Mouse (Mus musculus): Measurements from ENCODE around the gene Doc2a. TPM values are rescaled to one million over a fixed set of nuclear protein-coding genes. Genes with fewer than 3 reads are reported as not detected.
"Not testable (repeated sequence)": the region's sequence is repeated elsewhere in the genome, so short reads cannot be mapped to it uniquely, and the experiment has no call there.

Doc2a gene
- polyA plus RNA-seq, 1 experiment from 2014 or later: 0.10 TPM

DNA sequence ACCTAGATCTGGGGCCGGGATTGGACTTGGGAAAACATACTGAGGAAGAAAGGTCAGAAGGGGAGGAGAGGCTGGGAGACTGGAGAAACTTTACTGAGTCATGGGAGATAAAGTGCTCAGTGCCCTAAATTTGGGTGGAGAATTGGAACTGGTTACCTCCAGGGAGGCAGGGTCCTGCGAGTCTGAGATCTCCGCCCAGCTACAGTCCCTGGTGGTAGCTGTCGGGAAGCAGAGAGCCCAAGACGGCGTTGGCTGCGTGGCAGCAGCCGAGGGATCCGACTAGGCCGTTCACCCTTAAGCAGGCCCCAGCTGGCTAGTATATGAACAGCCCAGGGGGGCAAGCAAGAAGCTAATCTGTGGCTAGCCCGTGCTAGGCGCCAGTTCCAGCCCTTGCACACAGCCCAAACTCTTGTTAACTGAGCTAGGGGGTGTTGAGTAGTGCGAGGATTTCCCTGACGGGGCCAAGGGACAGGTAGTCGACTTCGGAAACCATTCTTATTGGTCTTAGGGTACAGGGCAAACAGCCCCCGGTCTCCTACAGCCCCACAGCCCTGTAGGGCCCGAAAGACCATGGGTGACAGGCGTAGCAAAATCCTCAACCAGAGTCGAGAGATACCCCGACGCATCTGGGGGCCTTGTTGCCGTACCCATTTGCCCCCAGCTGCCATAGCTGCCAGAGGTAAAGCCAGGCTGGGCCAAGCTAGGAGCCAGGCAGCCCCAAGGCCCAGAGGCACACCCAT lies 22.7 kb downstream of the Doc2a start:
- 97% methylated on average over 19 of the region's 23 CpGs for WGBS (ENCODE audit: missing documents)
- H3K79me2 ChIP-seq (ENCODE audit: inconsistent target): no peaks in the 10 kb centered on the region; the same call in 1 of the 2 replicates
- peaks cover 83% of the 10 kb centered on the region for H3K36me3 ChIP-seq (ENCODE audit: inconsistent target)
- H3K4me3 ChIP-seq (ENCODE audit: inconsistent target): no peak overlapping the region
- no peak overlapping the region for H3K27ac ChIP-seq

DNA sequence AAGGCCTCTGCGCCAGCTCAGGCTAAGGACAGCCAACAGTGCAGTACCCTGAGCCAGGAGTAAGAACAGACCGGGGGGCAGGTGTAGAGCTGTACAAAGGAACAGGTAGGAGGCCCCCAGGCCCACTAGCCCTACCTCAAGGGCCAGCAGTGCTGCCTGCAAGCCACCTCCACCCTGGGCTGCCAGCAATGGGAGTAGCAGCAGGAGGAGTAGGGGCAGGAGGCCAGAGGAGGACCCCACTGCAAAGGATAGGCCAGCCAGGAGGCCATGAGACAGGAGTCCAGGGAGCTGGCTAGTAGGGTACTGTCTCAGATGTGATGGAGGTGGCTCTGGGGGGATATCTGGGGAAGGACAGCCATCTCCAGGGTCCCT lies 23.3 kb downstream of the Doc2a start:
- Histone ChIP-seq H3K27ac (no peak overlapping the region), H3K36me3 (ENCODE audit: inconsistent target) (peaks cover 88% of the 10 kb centered on the region), H3K4me3 (ENCODE audit: inconsistent target) (no peak overlapping the region), H3K79me2 (ENCODE audit: inconsistent target) (no peaks in the 10 kb centered on the region; the same call in 1 of the 2 replicates)
- WGBS (ENCODE audit: missing documents): 82% methylated on average over 1 of the region's 2 CpGs

DNA sequence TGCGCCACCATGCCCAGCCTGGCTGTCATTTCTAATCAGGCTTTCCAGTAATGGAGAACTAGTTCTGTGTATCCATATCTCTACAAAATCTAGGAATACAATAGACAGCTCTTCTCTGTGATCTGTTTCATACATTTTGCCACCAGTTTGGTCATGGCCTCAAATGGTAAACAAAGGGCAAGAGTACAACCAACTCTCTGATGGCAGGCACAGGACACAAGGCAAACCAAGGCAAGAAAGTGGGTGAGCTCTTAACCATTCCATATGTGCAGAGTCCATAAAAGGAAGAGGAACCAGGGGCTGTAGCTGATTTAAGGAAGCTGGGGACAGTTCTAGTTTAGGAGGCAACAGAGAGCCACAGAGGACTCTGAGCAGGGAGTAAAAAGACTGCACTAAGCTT lies 30.0 kb downstream of the Doc2a start:
- WGBS (ENCODE audit: missing documents): 100% methylated on average over 1 of the region's 1 CpGs
- Histone ChIP-seq H3K27ac (no peak overlapping the region), H3K36me3 (ENCODE audit: inconsistent target) (peaks cover 70% of the 10 kb centered on the region), H3K4me3 (ENCODE audit: inconsistent target) (no peak overlapping the region), H3K79me2 (ENCODE audit: inconsistent target) (peaks cover 29% of the 10 kb centered on the region)

DNA sequence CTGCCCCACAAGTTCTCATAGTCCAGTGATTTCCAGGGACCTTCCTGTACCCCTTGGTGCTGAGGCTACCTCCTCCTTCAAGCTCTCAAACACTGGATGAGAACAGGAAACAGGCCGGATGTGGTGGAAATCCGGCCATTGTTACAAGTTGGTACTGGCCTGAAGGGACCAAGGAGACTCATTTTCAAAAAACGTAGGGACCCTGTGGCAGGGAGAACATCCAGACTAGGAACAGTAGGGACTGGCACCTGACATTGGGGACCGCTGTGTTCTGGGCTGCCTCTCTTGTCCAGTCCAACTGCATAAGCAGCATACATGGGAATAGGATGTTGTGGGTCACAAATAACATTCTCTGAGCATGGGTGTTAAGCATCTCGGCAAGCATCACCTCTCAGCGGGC lies 33.8 kb downstream of the Doc2a start:
- Histone ChIP-seq H3K27ac (no peak overlapping the region), H3K36me3 (ENCODE audit: inconsistent target) (peaks cover 39% of the 10 kb centered on the region)

DNA sequence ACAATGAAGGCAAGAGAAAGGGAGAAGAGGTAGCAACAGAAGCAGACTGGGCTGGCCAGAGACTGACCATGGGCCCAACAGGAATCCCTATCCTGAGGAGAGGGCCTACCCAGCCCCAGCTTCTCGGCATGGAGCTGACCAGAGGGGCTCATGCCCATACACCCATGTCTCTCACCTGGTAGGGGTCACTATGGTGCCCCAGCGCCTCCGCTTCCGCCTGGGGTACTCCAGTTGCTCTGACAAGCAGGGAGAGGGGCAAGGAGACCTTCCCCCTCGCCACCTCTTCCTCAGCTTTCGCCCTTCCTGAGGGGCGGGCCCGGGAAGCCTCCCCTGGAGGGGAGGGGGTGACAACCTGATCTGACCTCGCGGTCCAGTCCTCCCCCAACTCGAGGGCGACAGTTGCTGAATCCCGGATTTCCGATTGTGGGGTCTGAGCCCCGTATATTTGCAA lies 36.5 kb downstream of the Doc2a start:
- peak overlapping the region; percentile 77 for H3K27ac ChIP-seq
- WGBS (ENCODE audit: missing documents): 0% methylated on average over 15 of the region's 15 CpGs
- peaks cover 46% of the 10 kb centered on the region for H3K36me3 ChIP-seq (ENCODE audit: inconsistent target)
- H3K79me2 ChIP-seq (ENCODE audit: inconsistent target): peaks cover 52% of the 10 kb centered on the region
- peak overlapping the region; percentile 92 for H3K4me3 ChIP-seq (ENCODE audit: inconsistent target)

More for the DNA sequence above, 33.8 kb downstream of the Doc2a start:
- Histone ChIP-seq H3K79me2 (ENCODE audit: inconsistent target) (peaks cover 52% of the 10 kb centered on the region), H3K4me3 (ENCODE audit: inconsistent target) (no peak overlapping the region)
- 21% methylated on average over 6 of the region's 6 CpGs for WGBS (ENCODE audit: missing documents)

DNA sequence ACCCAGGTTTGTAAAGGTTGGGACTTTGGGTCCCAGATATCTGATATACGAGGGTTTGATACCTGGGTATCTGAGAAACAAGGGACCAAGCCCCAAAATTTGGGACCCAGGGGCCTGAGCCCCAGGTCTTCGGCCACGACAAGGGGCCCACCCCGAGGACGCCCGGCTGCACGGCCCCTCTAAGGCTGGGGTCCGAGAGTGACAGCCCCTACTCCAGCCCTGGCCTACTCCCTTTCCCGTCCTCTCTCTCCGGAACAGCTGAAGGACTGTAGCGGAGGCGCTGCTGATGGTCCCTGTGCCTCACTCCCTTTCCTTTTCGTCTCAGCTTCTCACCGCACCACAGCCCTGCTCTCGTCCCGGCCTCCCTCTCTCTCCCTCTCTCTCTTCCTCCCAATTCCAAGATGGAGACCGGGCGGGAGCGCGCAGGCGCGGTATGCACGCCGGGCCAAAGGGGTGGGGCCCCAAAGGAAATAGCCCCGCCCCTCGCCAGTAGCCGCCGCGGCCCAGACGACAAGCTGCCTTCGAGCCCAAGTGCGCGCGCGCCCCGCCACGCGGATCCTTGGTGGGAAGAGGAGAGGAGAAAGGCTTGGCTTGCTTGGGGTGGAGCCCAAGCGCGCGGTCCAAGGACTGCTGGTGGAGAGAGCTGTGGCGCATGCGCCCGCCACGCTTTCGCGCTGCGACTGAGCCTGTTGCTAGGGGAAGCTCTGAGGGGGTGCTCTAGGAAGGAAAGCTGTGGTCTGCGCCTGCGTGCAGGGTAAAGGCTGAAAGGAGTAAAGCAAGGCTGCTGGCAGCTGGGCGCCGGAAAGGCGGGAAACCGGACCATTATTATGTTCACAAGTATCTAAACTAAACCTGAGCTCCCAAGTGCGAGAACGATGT lies 37.3 kb downstream of the Doc2a start, which contains the start of gene Taok2:
Taok2 (minus strand) TSS at position 418 of the 879 bp plus-strand sequence.
- H3K27ac ChIP-seq: peak within 1 kb of the TSS; percentile 77
- WGBS (ENCODE audit: missing documents): under 1% methylated on average over 56 of the region's 56 CpGs

DNA sequence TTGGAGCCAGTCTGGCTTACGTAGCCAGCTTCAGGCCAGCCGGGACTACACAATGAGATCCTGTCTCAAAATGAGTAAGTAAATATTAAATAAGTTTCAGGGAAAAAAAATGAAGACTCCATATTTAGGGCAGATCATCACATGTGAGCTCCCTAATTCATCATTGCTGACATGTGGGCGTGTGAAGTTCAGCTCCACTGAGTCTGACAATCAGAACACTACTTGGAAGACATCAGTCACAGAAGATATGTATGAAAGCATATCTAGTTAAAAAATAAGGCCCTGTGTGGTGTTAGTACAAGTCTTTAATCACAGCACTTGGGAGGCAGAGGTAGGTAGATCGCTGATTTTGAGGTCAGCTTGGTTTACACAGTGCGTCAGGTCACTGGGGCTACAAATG lies 40.1 kb downstream of the Doc2a start:
- no peak overlapping the region for H3K4me3 ChIP-seq (ENCODE audit: inconsistent target)
- peaks cover 30% of the 10 kb centered on the region for H3K79me2 ChIP-seq (ENCODE audit: inconsistent target)
- WGBS (ENCODE audit: missing documents): 92% methylated on average over 5 of the region's 5 CpGs
- H3K27ac ChIP-seq: no peak overlapping the region
- peaks cover 56% of the 10 kb centered on the region for H3K36me3 ChIP-seq (ENCODE audit: inconsistent target)

More for the DNA sequence above, 37.3 kb downstream of the Doc2a start, which contains the start of gene Taok2:
- peaks cover 49% of the 10 kb centered on the region for H3K79me2 ChIP-seq (ENCODE audit: inconsistent target)
- H3K4me3 ChIP-seq (ENCODE audit: inconsistent target): peak within 1 kb of the TSS; percentile 92
- H3K36me3 ChIP-seq (ENCODE audit: inconsistent target): peaks cover 42% of the 10 kb centered on the region

DNA sequence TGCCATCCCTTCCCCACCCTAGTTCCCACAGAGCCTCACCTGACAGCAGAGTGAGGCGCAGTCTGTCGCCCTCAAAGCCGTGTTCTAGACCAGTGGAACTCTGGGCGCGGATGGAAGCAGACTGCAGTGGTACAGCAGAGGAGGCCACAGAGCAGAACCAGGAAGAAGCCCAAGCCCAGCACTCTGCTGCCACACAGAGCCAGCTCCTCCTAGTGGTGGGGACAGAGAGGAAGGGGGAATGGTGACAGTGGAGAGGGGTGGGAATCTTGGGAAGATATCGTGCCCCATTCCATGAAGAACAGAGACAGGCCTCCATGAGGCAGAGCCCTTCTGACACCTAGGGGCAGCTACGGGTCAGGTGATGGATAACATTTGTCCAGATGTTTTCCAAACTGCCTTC lies 41.6 kb downstream of the Doc2a start:
- H3K79me2 ChIP-seq (ENCODE audit: inconsistent target): peaks cover 30% of the 10 kb centered on the region
- WGBS (ENCODE audit: missing documents): 41% methylated on average over 7 of the region's 7 CpGs
- no peak overlapping the region for H3K4me3 ChIP-seq (ENCODE audit: inconsistent target)
- H3K27ac ChIP-seq: no peak overlapping the region
- peaks cover 65% of the 10 kb centered on the region for H3K36me3 ChIP-seq (ENCODE audit: inconsistent target)

DNA sequence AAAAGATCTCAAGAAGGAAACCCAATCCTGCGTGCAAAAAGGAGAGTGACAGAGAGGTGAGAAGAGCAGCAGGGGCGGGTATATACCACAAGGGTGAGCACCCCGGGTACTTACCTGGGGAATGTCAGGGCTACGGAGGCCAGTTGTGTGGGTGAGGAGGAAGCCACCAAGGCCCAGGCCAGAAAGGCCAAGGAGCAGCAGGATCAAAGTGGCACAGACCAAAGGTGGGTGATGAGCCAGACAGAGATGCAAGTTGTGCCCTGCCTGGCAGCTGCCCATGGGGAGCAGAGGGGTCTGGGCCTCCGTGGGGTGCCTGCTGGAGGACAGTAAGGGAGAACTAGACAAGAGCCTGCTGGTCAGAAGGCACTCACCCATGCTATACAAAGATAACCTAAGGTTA lies 49.7 kb downstream of the Doc2a start:
- Histone ChIP-seq H3K27ac (peak overlapping the region; percentile 98), H3K36me3 (ENCODE audit: inconsistent target) (peaks cover 13% of the 10 kb centered on the region), H3K4me3 (ENCODE audit: inconsistent target) (peak overlapping the region; percentile 82), H3K79me2 (ENCODE audit: inconsistent target) (peaks cover 49% of the 10 kb centered on the region)
- 54% methylated on average over 5 of the region's 5 CpGs for WGBS (ENCODE audit: missing documents)

DNA sequence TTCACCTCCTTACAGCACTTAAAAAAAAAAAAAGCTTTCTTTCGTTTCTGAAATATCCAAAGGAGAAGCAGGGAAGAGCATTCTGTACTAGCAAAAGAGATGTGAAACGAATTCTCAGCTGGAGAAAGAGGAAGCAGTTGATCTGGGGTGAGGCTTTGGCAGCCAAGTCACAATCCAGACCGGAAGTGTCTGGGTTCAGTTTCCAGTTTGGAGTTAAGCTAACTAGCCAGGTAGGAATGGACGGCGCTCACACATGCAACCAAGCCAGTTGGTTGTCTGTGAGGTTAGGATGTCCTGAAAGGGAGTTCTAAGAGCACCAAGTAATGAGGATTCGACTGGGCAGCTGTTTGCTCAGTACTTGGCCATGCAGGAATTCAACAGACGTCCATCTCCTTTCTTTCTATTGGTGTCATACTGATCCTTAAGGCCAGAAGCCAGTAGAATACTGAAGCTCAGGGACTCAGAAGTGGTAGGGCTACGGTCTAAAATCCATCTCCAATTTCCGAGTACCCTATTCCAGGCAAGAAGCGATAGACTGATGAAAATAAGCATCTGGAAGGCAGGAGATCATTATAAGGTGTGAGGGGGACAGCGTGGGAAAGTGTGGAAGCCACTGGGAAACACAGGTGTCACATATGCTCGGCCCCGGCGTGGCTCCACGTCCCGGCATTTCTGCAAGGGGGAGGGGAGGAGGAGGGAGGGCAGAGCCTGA lies 50.3 kb downstream of the Doc2a start:
- Histone ChIP-seq H3K79me2 (ENCODE audit: inconsistent target) (peaks cover 43% of the 10 kb centered on the region), H3K36me3 (ENCODE audit: inconsistent target) (peaks cover 7% of the 10 kb centered on the region; the same call in 1 of the 2 replicates), H3K27ac (peak overlapping the region; percentile 98), H3K4me3 (ENCODE audit: inconsistent target) (peak overlapping the region; percentile 82)
- WGBS (ENCODE audit: missing documents): 0% methylated on average over 14 of the region's 16 CpGs

DNA sequence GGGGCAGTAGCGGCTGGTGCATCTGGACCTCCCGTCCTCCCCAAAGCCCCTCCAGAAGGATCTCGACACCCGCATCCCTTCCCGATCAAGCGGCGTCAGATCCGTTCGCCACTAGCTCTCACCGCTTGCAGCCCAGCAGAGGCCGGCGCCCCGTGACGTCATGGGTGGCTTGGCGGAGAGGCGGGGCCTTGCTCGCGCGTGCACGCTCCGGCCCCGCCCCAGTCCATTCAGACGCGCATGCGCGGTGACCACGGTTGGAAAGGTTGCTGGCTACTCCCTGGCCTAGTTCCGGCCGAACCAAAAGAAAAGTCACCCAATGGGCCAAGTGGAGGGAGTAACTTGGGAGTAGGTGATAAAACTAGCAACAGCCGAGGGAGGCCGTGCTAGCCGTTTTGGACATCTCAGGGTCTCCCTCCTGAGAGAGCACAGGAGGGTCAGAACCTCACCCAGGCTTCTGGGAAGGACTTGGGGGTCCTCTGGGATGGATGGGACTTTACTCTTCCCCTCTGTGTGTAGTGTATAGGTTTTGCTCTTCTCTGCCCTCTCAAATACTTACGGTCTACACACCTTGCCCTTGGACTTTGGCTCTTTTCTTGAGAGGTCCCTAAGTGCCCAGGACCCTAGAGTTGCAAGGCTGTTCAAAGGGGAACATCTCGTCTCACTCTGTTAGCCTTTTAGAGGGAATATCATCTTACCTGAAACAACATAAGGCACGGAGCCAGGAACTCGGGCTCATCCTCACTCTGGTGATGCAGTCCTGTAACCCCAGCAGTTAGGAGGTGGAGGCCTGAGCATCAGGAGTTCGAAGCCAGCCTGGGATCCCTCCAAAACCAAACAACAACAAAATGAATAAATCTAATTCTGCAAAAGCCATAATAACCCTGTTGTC lies 51.1 kb downstream of the Doc2a start:
- peak overlapping the region; percentile 82 for H3K4me3 ChIP-seq (ENCODE audit: inconsistent target)
- 14% methylated on average over 35 of the region's 37 CpGs for WGBS (ENCODE audit: missing documents)
- peaks cover 35% of the 10 kb centered on the region for H3K79me2 ChIP-seq (ENCODE audit: inconsistent target)

DNA sequence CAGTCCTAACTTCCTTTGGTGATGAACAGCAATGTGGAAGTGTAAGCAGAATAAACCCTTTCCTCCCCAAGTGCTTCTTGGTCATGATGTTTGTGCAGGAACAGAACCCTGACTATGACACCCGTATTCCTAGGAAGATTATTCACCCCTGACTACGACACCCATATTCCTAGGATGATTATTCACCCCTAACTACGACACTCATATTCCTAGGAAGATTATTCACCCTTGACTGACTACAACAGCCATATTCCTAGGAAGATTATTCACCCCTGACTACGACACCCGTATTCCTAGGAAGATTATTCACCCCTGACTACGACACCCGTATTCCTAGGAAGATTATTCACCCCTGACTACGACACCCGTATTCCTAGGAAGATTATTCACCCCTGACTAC lies 52.6 kb downstream of the Doc2a start:
- H3K4me3 ChIP-seq (ENCODE audit: inconsistent target); H3K27ac ChIP-seq; H3K36me3 ChIP-seq (ENCODE audit: inconsistent target): not testable (repeated sequence)
- WGBS (ENCODE audit: missing documents): 98% methylated on average over 5 of the region's 9 CpGs
- H3K79me2 ChIP-seq (ENCODE audit: inconsistent target): peaks cover 20% of the 10 kb centered on the region

More for the DNA sequence above, 51.1 kb downstream of the Doc2a start:
- peak overlapping the region; percentile 98 for H3K27ac ChIP-seq
- no peaks in the 10 kb centered on the region; the same call in 1 of the 2 replicates for H3K36me3 ChIP-seq (ENCODE audit: inconsistent target)
